Mouse (Mus musculus): ENCODE results near the gene Slc27a4. TPM values are rescaled to one million over a fixed set of nuclear protein-coding genes. Genes with fewer than 3 reads are reported as not detected.

Slc27a4 gene
- 26.8 TPM for polyA plus RNA-seq (2012; fragmentation: generic; extraction: Trizol)

GRCm38 (mm10) chr2:29802075-29802826 lies at the start of gene Slc27a4:
TSS of gene Slc27a4 (plus strand) at chr2:29802634.
- peak within 1 kb of the TSS; percentile 84 for H3K4me2 ChIP-seq (ENCODE audit: low read depth)
- peak within 1 kb of the TSS; percentile 37 for H3K4me3 ChIP-seq
- no peaks in the 10 kb centered on the region for H3K27me3 ChIP-seq (ENCODE audit: control insufficient read depth, insufficient read depth, insufficient read length)
- no peaks in the 10 kb centered on the region for H3K79me2 ChIP-seq (ENCODE audit: control insufficient read depth, insufficient read depth)
- H3ac ChIP-seq (ENCODE audit: control insufficient read depth, insufficient read length) = peak within 1 kb of the TSS; percentile 38
- TF ChIP-seq REST (IDR thresholded peaks at IDR 0.05; ENCODE audit: insufficient read depth, insufficient read length) (no peak), MAX (IDR thresholded peaks at IDR 0.05; ENCODE audit: low read depth) (no peak), POLR2A (IDR thresholded peaks at IDR 0.05; ENCODE audit: insufficient read length, low read depth) (peak; percentile 97), POLR2AphosphoS2 (IDR thresholded peaks at IDR 0.05; ENCODE audit: insufficient read length, low read depth) (peak; percentile 86), SRF (IDR thresholded peaks at IDR 0.05; ENCODE audit: control insufficient read depth, insufficient read length, low read depth) (peak; percentile 43), MYOG (IDR thresholded peaks at IDR 0.05; ENCODE audit: control insufficient read depth in 1 of 3, insufficient read depth in 1 of 3, insufficient read length in 2 of 3, low read depth in 2 of 3) (peak in 1 of 3 experiments; percentile 34), MYOD1 (IDR thresholded peaks at IDR 0.05; ENCODE audit: control insufficient read depth in 1 of 3, insufficient read length in 2 of 3, low read depth in 2 of 3) (peak in 1 of 3 experiments; percentile 41)
- H3K36me3 ChIP-seq (ENCODE audit: control insufficient read depth, insufficient read depth) = peaks cover 10% of the 10 kb centered on the region

- Histone ChIP-seq H3K4me2 (ENCODE audit: low read depth) (no peak overlapping the region), H3K4me3 (no peak overlapping the region), H3ac (ENCODE audit: control insufficient read depth, insufficient read length) (no peak overlapping the region), H3K79me2 (ENCODE audit: control insufficient read depth, insufficient read depth) (no peaks in the 10 kb centered on the region), H3K36me3 (ENCODE audit: control insufficient read depth, insufficient read depth) (no peaks in the 10 kb centered on the region), H3K27me3 (ENCODE audit: control insufficient read depth, insufficient read depth, insufficient read length) (peaks cover 26% of the 10 kb centered on the region)
- TF ChIP-seq MYOD1 (IDR thresholded peaks at IDR 0.05; ENCODE audit: control insufficient read depth in 1 of 3, insufficient read length in 2 of 3, low read depth in 2 of 3) (peak; percentile 7 to 89 (median 36)), MYOG (IDR thresholded peaks at IDR 0.05; ENCODE audit: control insufficient read depth in 1 of 3, insufficient read depth in 1 of 3, insufficient read length in 2 of 3, low read depth in 2 of 3) (peak in 2 of 3 experiments; percentile 11 to 64), REST (IDR thresholded peaks at IDR 0.05; ENCODE audit: insufficient read depth, insufficient read length) (no peak), USF1 (IDR thresholded peaks at IDR 0.05; ENCODE audit: low read depth) (no peak), TCF3 (IDR thresholded peaks at IDR 0.05; ENCODE audit: insufficient read length, low read depth) (peak; percentile 36), TCF12 (IDR thresholded peaks at IDR 0.05; ENCODE audit: insufficient read depth, poor library complexity, severe bottlenecking) (no peak), MAX (IDR thresholded peaks at IDR 0.05; ENCODE audit: low read depth) (no peak)
Measured at GRCm38 (mm10) chr2:29755693-29756092, 46.7 kb upstream of the Slc27a4 start.

- H3K36me3 ChIP-seq (ENCODE audit: control insufficient read depth, insufficient read depth) = no peaks in the 10 kb centered on the region
- no peak overlapping the region for H3K4me2 ChIP-seq (ENCODE audit: low read depth)
- no peaks in the 10 kb centered on the region for H3K79me2 ChIP-seq (ENCODE audit: control insufficient read depth, insufficient read depth)
- TF ChIP-seq MAX (IDR thresholded peaks at IDR 0.05; ENCODE audit: low read depth) (no peak), USF1 (IDR thresholded peaks at IDR 0.05; ENCODE audit: low read depth) (no peak), REST (IDR thresholded peaks at IDR 0.05; ENCODE audit: insufficient read depth, insufficient read length) (no peak), POLR2AphosphoS2 (IDR thresholded peaks at IDR 0.05; ENCODE audit: insufficient read length, low read depth) (no peak), CEBPB (IDR thresholded peaks at IDR 0.05; ENCODE audit: insufficient read depth, poor library complexity, severe bottlenecking) (no peak), TCF3 (IDR thresholded peaks at IDR 0.05; ENCODE audit: insufficient read length, low read depth) (no peak), E2F4 (IDR thresholded peaks at IDR 0.05; ENCODE audit: insufficient read depth) (no peak), SRF (IDR thresholded peaks at IDR 0.05; ENCODE audit: control insufficient read depth, insufficient read length, low read depth) (no peak), POLR2A (IDR thresholded peaks at IDR 0.05; ENCODE audit: insufficient read length, low read depth) (no peak), MYOD1 (IDR thresholded peaks at IDR 0.05; ENCODE audit: control insufficient read depth in 1 of 3, insufficient read length in 2 of 3, low read depth in 2 of 3) (no peak), MYOG (IDR thresholded peaks at IDR 0.05; ENCODE audit: control insufficient read depth in 1 of 3, insufficient read depth in 1 of 3, insufficient read length in 2 of 3, low read depth in 2 of 3) (no peak), TCF12 (IDR thresholded peaks at IDR 0.05; ENCODE audit: insufficient read depth, poor library complexity, severe bottlenecking) (no peak)
- no peak overlapping the region for H3ac ChIP-seq (ENCODE audit: control insufficient read depth, insufficient read length)
- no peak overlapping the region for H3K4me3 ChIP-seq
- H3K27me3 ChIP-seq (ENCODE audit: control insufficient read depth, insufficient read depth, insufficient read length) = peaks cover 20% of the 10 kb centered on the region
Measured at GRCm38 (mm10) chr2:29764831-29765230, 37.6 kb upstream of the Slc27a4 start.

- Histone ChIP-seq H3K36me3 (ENCODE audit: control insufficient read depth, insufficient read depth) (no peaks in the 10 kb centered on the region), H3ac (ENCODE audit: control insufficient read depth, insufficient read length) (no peak overlapping the region), H3K4me3 (no peak overlapping the region)
Measured at GRCm38 (mm10) chr2:29767976-29768709, 34.3 kb upstream of the Slc27a4 start.

More at GRCm38 (mm10) chr2:29767976-29768709, 34.3 kb upstream of the Slc27a4 start:
- Histone ChIP-seq H3K79me2 (ENCODE audit: control insufficient read depth, insufficient read depth) (no peaks in the 10 kb centered on the region), H3K4me2 (ENCODE audit: low read depth) (no peak overlapping the region), H3K27me3 (ENCODE audit: control insufficient read depth, insufficient read depth, insufficient read length) (peaks cover 1% of the 10 kb centered on the region)
- TF ChIP-seq MYOD1 (IDR thresholded peaks at IDR 0.05; ENCODE audit: control insufficient read depth in 1 of 3, insufficient read length in 2 of 3, low read depth in 2 of 3) (no peak), USF1 (IDR thresholded peaks at IDR 0.05; ENCODE audit: low read depth) (no peak), CEBPB (IDR thresholded peaks at IDR 0.05; ENCODE audit: insufficient read depth, poor library complexity, severe bottlenecking) (no peak), MYOG (IDR thresholded peaks at IDR 0.05; ENCODE audit: control insufficient read depth in 1 of 3, insufficient read depth in 1 of 3, insufficient read length in 2 of 3, low read depth in 2 of 3) (no peak), POLR2A (IDR thresholded peaks at IDR 0.05; ENCODE audit: insufficient read length, low read depth) (no peak), REST (IDR thresholded peaks at IDR 0.05; ENCODE audit: insufficient read depth, insufficient read length) (no peak), E2F4 (IDR thresholded peaks at IDR 0.05; ENCODE audit: insufficient read depth) (no peak)

Measured in myocyte (in vitro differentiated cells).